Mouse (Mus musculus) ES-Bruce4 (cell line): ENCODE measurements around the gene Surf2.

Experiments used
- CTCF ChIP-seq: IDR thresholded peaks from one replicate; pipeline ENCODE4 v1.8.1; 2011; ENCODE audit warnings: low read depth, low read length
- EP300 ChIP-seq: IDR thresholded peaks from 2 replicates; pipeline ENCODE4 v1.6.1; 2011; ENCODE audit warnings: low read depth, low read length; ENCODE audit not compliant: insufficient read depth

DNA sequence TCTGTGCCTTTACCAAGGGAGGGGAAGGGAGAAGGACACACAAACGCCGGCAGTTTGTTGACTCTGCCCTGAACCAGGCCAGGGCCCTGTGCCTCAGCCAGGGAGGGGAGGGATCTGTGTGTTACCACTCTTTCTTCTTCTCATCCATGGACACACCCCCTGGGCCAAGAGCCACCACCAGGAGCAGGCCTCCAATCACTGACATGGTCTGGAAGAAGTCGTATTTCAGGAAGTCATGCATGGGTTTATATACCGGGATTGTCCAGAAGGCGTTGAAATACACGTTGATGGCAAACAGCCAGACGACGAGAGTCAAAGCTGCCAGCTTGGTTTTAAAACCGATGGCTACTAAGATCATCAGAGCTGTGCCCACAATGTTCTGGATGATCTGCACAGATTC, 5.6 kb downstream of the Surf2 start:
- TF ChIP-seq EP300: no peak
- TF ChIP-seq CTCF: no peak
